Mouse (Mus musculus) kidney, adult 2 months (tissue): ENCODE measurements at regions not wholly inside any gene's neighbourhood (a gene's known extent, or its start where the extent isn't known, plus 50 kb on each side); places are given as distances from the start of the nearest gene placed in this dataset.

ENCODE experiments used
- CTCF ChIP-seq: fragments of 200-500 bp; conservative IDR thresholded peaks from 2 replicates; pipeline ENCODE4 v1.5.1; 2011; ENCODE audit warnings: low read depth, mild to moderate bottlenecking, control low read depth, low read length, moderate library complexity, mixed read lengths; ENCODE audit not compliant: insufficient read depth, insufficient read length
- POLR2A ChIP-seq: fragments of 200-500 bp; IDR thresholded peaks from one replicate; pipeline ENCODE4 v1.6.1; 2011; ENCODE audit warnings: low read depth, low read length, control low read depth

GRCm38 (mm10) chr1:183548752-183549387 lies 130.9 kb downstream of the Hhipl2 start:
- TF ChIP-seq CTCF (no peak), POLR2A (no peak)
